Mouse (Mus musculus) embryonic stem cell, embryonic (primary cell): ENCODE measurements around the gene Cdc42ep3.

Experiments
- CTCF ChIA-PET, 4 experiments: fragments of 300-600 bp in 2 of 4; fragments of 350-600 bp in 2 of 4; sonication (Branson Sonifier 250); formaldehyde crosslinking; loops; one replicate each; lab custom pipeline; 2022; ENCODE audit warnings: inconsistent platforms in 2 of 4; lab: Charles Lee
- POLR2A ChIA-PET, 4 experiments: fragments of 300-600 bp in 2 of 4; fragments of 350-600 bp in 2 of 4; sonication (Branson Sonifier 250); formaldehyde crosslinking; loops; one replicate each; lab custom pipeline; 2022; ENCODE audit warnings: antibody characterized with exemption in 4 of 4, inconsistent platforms in 1 of 4; lab: Charles Lee

Cdc42ep3 gene

GRCm38 (mm10) chr17:79309506-79309905 lies 45.4 kb downstream of the Cdc42ep3 start:
- CTCF ChIA-PET, result no interaction called here
- POLR2A ChIA-PET, result no interaction called here

GRCm38 (mm10) chr17:79305644-79306043 lies 49.2 kb downstream of the Cdc42ep3 start:
- POLR2A ChIA-PET, result interaction anchor here in 1 of 4 experiments (0.7 kb wide), 1 partner anchor 19 kb away, joined by 5 read pairs; no protein-coding TSS in a partner anchor
- CTCF ChIA-PET, result interaction anchor here in 1 of 4 experiments (0.6 kb wide), 1 partner anchor 275 kb away, joined by 3 read pairs; no protein-coding TSS in a partner anchor

- POLR2A ChIA-PET, result interaction anchor here in 1 of 4 experiments (0.5 kb wide), 1 partner anchor 90 kb away, joined by 3 read pairs; no protein-coding TSS in a partner anchor
- CTCF ChIA-PET, result no interaction called here
Observed at GRCm38 (mm10) chr17:79303744-79304497, 51.0 kb downstream of the Cdc42ep3 start.

- CTCF ChIA-PET, result no interaction called here
- POLR2A ChIA-PET, result no interaction called here
Observed at GRCm38 (mm10) chr17:79303238-79303637, 51.7 kb downstream of the Cdc42ep3 start.

- ChIA-PET CTCF (no interaction called here), POLR2A (no interaction called here)
Observed at GRCm38 (mm10) chr17:79299925-79300324, 55.0 kb downstream of the Cdc42ep3 start.

- CTCF ChIA-PET, result no interaction called here
Observed at GRCm38 (mm10) chr17:79298968-79299367, 55.9 kb downstream of the Cdc42ep3 start.

GRCm38 (mm10) chr17:79295926-79296325 lies 59.0 kb downstream of the Cdc42ep3 start:
- ChIA-PET POLR2A (interaction anchor here in 1 of 4 experiments (0.6 kb wide), 1 partner anchor 757 kb away, joined by 9 read pairs; no protein-coding TSS in a partner anchor), CTCF (interaction anchor here in 1 of 4 experiments (0.5 kb wide), 1 partner anchor 12 kb away, joined by 3 read pairs; no protein-coding TSS in a partner anchor)

More at GRCm38 (mm10) chr17:79298968-79299367, 55.9 kb downstream of the Cdc42ep3 start:
- POLR2A ChIA-PET, result no interaction called here

GRCm38 (mm10) chr17:79291672-79292071 lies 63.2 kb downstream of the Cdc42ep3 start:
- ChIA-PET CTCF (interaction anchor here in 2 of 4 experiments (0.7 kb wide), 2 partner anchors 63 to 597 kb away, joined by 6 to 7 read pairs; partner anchors contain the start of gene Cdc42ep3 (in 1 of the 2)), POLR2A (no interaction called here)

GRCm38 (mm10) chr17:79290697-79291096 lies 64.2 kb downstream of the Cdc42ep3 start:
- ChIA-PET CTCF (no interaction called here), POLR2A (no interaction called here)

GRCm38 (mm10) chr17:79287302-79287701 lies 67.6 kb downstream of the Cdc42ep3 start:
- POLR2A ChIA-PET, result interaction anchor here in 1 of 4 experiments (0.6 kb wide), 1 partner anchor 18 kb away, joined by 5 read pairs; no protein-coding TSS in a partner anchor
- CTCF ChIA-PET, result no interaction called here

GRCm38 (mm10) chr17:79285030-79285601 lies 69.8 kb downstream of the Cdc42ep3 start:
- ChIA-PET POLR2A (no interaction called here), CTCF (interaction anchor here in 1 of 4 experiments (0.7 kb wide), 1 partner anchor 693 kb away, joined by 3 read pairs; no protein-coding TSS in a partner anchor)
